Mouse (Mus musculus) macrophage (primary cell): ENCODE measurements around the gene Cped1. TPM values are rescaled to one million over a fixed set of nuclear protein-coding genes. Genes with fewer than 3 reads are reported as not detected.

Source experiments
- H3K27ac ChIP-seq: fragments of 350-480 bp; formaldehyde crosslinking; 2 replicates; pipeline ENCODE4 v1.9.0; 2021
- H3K36me3 ChIP-seq: fragments of 350-480 bp; formaldehyde crosslinking; 2 replicates; pipeline ENCODE4 v1.9.0; 2021; ENCODE audit errors: inconsistent target
- H3K4me3 ChIP-seq: fragments of 350-480 bp; formaldehyde crosslinking; 2 replicates; pipeline ENCODE4 v1.9.0; 2021; ENCODE audit errors: inconsistent target
- H3K79me2 ChIP-seq: fragments of 350-480 bp; formaldehyde crosslinking; 2 replicates; pipeline ENCODE4 v1.9.0; 2021; ENCODE audit errors: inconsistent target
- WGBS: methylation state at CpG from one replicate; pipeline ENCODE4 v1.1.7; 2026; ENCODE audit warnings: inconsistent platforms; ENCODE audit not compliant: missing documents; 5-methylcytosine and 5-hydroxymethylcytosine counted together
- polyA plus RNA-seq: library from polyadenylated mRNA; stranded (reverse); fragments of 250-400 nt; gene quantifications from 3 replicates; pipeline ENCODE4 v1.2.4, GENCODE M21; 2018; ENCODE audit warnings: inconsistent platforms

Gene Cped1
- polyA plus RNA-seq, 1 experiment from 2014 or later, result 1.5 TPM

DNA sequence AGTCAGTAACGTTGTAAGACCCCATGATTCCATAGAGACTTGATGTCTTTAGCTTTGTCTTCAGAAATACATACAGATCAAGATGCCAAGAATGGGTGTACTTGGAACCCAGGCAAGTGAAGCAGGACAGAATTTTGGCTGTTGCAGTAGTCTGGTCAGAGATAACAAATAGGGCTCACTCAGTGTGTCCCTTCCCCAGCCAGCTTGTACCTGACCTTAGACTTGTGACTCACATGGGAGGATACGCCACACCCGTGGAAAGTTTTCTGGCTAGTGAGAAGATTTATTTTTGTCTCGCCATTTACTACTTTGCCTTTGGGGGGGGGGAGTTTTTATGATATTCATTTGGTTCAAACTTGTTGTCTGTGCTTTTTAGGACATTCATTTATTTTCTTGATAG is 78.6 kb downstream of the Cped1 start:
- H3K27ac ChIP-seq, result no peak overlapping the region
- H3K79me2 ChIP-seq, result no peaks in the 10 kb centered on the region
- no peaks in the 10 kb centered on the region for H3K36me3 ChIP-seq
- H3K4me3 ChIP-seq, result no peak overlapping the region
- 96% methylated on average over 4 of the region's 4 CpGs for WGBS

DNA sequence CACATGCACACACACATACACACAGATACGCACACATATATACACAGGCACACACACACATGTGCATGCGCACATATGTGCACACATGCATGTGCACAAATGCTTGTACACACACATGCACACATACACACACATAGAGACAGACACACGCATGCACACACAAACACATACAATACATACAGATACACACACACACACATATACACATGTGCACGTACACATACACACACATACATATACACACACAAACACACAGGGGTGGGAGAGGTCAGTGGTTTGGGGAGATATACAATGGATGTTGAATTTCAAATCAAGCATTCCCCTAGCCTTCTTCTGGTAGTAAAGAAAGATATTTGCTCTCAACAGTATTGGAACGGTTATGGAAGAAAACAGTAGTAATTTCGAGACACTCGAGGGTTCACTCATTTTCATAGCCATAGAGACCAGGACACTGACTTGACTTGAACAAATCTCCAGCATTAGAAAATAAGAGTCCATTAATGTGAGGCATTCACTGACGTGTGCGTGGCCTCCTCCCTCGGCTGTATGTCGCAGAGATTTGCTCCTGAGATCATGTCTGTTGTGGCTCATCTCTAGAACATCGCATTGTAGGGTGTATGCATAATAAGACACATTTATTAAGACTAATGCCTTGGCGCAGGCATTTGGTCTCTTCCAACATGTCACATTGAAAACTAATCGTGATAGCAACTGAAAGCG is 85.0 kb downstream of the Cped1 start:
- 85% methylated on average over 15 of the region's 15 CpGs for WGBS
- Histone ChIP-seq H3K4me3 (no peak overlapping the region; the same call in 1 of the 2 replicates), H3K79me2 (no peaks in the 10 kb centered on the region)

DNA sequence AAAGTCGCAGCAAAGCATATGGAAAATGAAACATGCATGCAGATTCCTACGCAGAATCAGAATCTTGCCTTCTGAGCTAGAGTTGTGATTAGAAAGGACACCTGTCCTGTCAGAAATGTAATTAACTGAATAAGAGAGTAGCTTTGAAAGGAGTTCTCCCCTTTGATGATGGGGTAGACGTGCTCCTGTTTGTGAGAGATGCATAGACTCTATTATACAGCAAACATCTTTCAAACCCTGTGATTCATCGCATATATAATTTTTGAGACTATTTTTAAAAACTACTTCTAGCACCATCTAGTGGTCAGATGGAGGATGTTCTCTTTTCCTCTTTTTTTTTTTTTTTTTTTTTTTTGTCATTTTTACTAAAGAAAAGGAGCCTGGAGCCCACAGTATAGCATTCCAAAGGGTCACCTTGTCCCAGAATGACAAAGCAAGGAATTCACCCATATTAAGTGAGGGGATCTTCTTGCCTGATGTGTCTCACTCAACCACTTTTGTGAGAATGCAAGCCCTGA is 85.7 kb downstream of the Cped1 start:
- Histone ChIP-seq H3K79me2 (no peaks in the 10 kb centered on the region), H3K4me3 (no peak overlapping the region; the same call in 1 of the 2 replicates), H3K27ac (no peak overlapping the region), H3K36me3 (no peaks in the 10 kb centered on the region)
- WGBS, result 26% methylated on average over 4 of the region's 4 CpGs

More for the DNA sequence above, 85.0 kb downstream of the Cped1 start:
- H3K27ac ChIP-seq, result no peak overlapping the region
- no peaks in the 10 kb centered on the region for H3K36me3 ChIP-seq

DNA sequence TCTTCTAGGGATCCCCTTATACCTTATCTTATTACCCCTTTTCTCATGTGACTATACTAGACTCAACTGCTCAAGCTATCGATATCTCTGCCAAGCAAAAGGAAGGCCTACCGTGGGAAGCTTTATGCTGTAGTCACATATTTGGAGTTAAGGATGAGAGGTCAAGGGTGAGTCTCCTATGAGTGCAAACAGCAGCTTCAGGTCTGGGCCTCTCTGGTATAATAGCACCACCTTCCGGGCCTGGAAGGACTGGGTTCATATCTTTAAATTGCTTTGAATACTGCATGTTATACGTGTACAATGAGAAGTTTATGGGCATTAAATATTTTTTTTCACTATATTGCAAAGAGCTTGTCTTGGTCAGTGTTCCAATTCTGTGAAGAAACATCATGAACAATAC is 87.0 kb downstream of the Cped1 start:
- WGBS, result 86% methylated on average over 4 of the region's 4 CpGs

DNA sequence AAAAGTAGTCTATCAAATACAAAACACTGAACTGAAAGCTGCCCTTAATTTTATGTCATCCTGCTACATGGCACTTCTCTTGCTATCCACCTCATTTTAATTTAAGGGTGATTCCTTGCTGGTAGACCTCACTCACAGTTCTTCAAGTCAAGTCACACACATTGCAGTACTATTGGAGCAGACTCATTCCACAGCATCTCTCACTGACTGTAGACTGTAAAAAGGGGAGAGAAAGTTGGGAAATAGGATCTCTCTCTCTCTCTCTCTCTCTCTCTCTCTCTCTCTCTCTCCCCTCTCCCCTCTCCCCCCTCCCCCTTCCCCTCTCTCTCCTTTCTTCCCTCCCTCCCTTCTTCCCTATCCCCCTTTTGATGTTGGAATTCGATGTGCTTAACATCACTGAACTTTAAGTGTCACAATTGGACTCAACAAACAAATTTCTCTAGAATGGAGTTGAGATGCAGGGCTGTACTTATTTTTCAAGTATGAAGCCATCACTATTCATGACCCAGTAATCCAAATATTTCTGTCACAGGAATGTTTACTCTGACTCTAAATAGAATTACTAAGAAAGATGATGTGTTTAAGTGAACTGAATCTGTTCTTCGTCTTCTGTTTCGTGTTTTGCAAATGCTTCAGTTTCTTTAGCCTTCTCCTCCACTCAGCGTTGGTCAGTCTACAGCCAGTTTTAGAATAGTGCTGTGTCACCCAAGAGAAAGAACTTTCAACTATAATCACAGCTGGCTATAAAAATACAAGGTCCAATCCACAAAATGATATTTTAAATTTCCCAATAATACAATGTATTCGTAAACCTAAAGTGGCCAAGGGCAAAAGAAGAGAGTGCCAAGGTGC is 88.7 kb downstream of the Cped1 start:
- Histone ChIP-seq H3K36me3 (no peaks in the 10 kb centered on the region), H3K79me2 (no peaks in the 10 kb centered on the region), H3K27ac (no peak overlapping the region), H3K4me3 (no peak overlapping the region)
- 87% methylated on average over 5 of the region's 5 CpGs for WGBS

More for the DNA sequence above, 87.0 kb downstream of the Cped1 start:
- Histone ChIP-seq H3K27ac (no peak overlapping the region), H3K79me2 (no peaks in the 10 kb centered on the region), H3K4me3 (no peak overlapping the region), H3K36me3 (no peaks in the 10 kb centered on the region)

DNA sequence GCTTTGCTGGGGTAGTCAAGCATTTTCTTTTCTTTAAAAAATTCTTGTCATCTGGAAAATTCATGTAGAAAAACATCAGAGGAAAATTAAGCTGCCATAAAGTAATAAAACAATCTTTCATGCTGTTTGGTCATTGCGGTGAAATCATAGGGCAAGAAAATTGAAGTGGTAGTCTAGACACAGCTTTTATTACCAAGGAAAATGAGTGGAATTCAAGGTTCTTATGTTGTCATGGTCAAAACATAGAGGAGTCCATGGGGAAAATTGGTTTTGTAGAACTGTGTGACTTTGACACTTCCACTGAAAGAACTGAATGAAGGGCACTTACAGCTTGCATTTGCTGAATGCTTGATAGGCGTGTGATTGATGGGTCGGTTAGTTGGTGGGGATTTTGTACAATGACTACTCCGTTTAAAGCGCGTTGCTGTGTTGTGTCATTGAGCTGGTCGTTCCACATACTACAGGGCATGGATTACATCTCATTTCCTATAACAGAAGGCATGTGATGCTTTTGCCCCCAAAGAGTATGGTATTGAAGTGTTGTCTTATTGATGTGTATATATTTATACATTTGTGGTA is 93.1 kb downstream of the Cped1 start:
- H3K36me3 ChIP-seq, result no peaks in the 10 kb centered on the region
- no peak overlapping the region for H3K27ac ChIP-seq
- WGBS, result 91% methylated on average over 7 of the region's 7 CpGs
- no peak overlapping the region for H3K4me3 ChIP-seq
- no peaks in the 10 kb centered on the region for H3K79me2 ChIP-seq

DNA sequence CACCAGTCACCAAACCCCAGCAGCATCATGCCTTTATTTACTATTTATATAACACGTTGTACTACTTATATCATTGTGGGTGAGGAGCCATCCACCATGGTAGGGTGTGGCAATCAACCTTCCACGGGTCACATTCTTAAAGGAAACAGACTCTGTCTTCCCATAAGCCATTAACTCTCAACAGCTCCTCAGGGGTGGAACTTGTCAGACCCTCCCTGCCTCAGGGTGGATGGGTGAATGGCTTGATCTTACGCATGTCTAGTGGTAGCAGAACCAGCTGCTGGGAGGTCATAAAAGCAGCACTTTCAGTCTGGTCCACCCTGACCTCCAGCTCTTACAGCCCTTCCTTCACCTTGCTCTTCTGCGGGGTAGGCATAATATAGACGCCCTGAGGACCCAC is 100.3 kb downstream of the Cped1 start:
- 85% methylated on average over 5 of the region's 5 CpGs for WGBS
- Histone ChIP-seq H3K4me3 (no peak overlapping the region), H3K79me2 (no peaks in the 10 kb centered on the region), H3K36me3 (no peaks in the 10 kb centered on the region), H3K27ac (no peak overlapping the region)

DNA sequence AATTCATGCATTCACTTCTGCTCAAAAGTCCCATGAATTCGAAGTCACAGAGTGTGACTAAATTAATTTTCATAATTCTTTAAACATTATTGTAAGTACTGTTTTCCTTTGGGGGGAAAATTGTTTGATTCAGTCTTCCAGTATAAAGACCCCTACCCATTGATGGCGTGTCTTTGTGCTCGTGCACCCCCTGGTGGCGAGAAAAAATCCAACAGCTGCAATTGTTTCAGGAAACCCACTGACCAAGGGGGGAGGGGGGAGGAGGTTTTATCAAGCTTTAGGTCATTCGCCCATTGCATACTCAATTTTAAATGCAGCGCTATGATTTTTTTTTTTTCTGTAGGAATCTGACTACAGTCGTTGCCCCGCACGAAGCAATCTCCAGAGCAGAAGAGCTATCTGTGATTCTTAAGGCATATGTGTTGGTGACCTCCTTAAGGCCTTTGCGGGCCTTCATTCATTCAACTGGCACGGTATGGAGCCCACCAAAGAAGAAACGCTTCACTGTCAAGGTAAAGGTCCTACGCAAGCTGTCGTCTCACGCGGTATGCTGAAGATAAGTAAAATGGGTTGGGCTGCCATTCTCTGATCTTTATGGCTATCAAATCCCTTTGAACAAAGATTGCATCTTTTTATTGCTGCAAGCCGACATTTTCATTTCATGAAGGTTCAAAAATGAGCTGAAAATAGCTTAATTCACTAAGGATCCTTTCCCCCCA is 102.8 kb downstream of the Cped1 start:
- WGBS, result 64% methylated on average over 17 of the region's 17 CpGs
- Histone ChIP-seq H3K79me2 (no peaks in the 10 kb centered on the region), H3K36me3 (no peaks in the 10 kb centered on the region), H3K4me3 (no peak overlapping the region), H3K27ac (no peak overlapping the region)

DNA sequence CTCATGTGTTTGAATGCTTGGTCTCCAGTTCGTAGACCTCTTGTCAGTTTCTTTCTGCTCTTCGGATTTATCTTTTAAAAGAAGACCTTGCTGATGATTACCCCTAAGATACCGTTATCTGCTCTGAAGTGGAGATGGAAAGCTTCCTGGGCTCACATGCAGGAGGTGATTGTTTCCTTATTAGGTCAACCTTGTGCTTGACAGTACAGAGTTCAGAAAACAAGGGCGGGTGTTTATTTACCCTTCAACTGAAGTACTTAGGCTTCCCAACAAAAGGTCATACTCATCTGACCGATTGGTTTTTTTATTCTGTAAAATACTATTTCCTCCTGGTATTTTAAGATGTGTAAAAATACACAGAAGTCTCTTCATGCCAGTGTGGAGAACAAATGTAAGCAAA is 106.1 kb downstream of the Cped1 start:
- Histone ChIP-seq H3K27ac (no peak overlapping the region), H3K36me3 (no peaks in the 10 kb centered on the region), H3K4me3 (no peak overlapping the region), H3K79me2 (no peaks in the 10 kb centered on the region)
- 93% methylated on average over 5 of the region's 5 CpGs for WGBS

DNA sequence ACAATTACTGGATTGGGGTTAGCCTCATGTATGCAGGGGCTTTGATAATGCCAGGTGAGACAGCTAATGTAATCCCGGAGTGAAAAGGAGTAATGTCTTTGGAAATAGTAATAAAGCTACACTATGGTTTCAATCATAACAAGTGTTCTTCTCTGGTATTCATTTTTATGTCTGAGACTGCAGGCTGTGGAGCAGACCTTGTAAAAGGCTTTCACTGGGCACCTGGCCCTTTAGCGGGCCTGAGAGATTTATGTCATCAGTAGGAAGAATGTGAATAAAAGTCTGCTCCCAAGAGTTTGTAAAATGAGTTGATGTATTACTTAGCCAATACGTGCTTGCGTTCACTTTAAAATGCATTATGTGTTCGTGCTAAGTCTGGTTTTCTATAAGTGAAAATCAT is 108.1 kb downstream of the Cped1 start:
- no peak overlapping the region for H3K4me3 ChIP-seq
- 92% methylated on average over 5 of the region's 5 CpGs for WGBS
- no peak overlapping the region for H3K27ac ChIP-seq
- H3K36me3 ChIP-seq, result no peaks in the 10 kb centered on the region
- no peaks in the 10 kb centered on the region for H3K79me2 ChIP-seq

DNA sequence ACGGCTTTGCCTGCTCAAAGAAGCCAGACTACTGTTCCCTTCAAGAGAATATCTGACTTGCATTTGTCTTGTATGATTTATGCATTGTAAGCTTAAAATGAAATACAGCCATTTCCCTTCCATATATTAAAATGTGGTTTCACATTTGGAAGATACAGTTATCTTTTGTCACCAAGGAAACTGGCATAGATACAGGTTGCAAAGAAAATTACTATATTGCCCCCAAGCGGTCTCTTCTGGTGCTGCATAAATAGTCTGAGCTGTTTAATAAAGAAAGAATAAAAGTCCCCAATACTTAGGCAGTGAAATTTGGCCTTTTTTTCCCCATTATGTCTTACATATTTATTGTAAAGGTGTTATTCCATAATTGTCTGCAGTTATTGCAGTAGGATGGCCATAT is 112.0 kb downstream of the Cped1 start:
- Histone ChIP-seq H3K36me3 (no peaks in the 10 kb centered on the region), H3K4me3 (no peak overlapping the region), H3K79me2 (no peaks in the 10 kb centered on the region), H3K27ac (no peak overlapping the region)
- 33% methylated on average over 2 of the region's 2 CpGs for WGBS

DNA sequence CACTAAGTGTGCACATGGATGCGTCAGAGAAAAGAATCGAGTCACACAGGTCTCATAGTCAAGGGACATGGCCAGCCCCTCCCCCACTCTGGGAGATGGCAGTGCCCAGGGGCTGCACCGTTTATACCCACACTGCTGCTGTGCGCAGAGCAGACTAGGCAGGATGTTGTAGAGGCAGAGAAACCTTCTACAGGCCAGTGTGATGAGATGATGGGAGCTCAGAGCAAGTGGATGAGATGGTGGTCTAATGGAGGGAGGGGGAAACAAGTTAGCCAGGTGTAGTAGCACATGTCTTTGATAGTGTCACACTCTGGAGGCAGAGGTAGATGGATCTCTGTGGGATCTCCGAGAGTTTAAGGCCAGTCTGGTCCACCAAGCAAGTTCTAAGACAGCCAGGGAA is 114.1 kb downstream of the Cped1 start:
- no peaks in the 10 kb centered on the region for H3K36me3 ChIP-seq
- no peak overlapping the region for H3K4me3 ChIP-seq
- H3K79me2 ChIP-seq, result no peaks in the 10 kb centered on the region
- 77% methylated on average over 5 of the region's 5 CpGs for WGBS
- no peak overlapping the region for H3K27ac ChIP-seq

DNA sequence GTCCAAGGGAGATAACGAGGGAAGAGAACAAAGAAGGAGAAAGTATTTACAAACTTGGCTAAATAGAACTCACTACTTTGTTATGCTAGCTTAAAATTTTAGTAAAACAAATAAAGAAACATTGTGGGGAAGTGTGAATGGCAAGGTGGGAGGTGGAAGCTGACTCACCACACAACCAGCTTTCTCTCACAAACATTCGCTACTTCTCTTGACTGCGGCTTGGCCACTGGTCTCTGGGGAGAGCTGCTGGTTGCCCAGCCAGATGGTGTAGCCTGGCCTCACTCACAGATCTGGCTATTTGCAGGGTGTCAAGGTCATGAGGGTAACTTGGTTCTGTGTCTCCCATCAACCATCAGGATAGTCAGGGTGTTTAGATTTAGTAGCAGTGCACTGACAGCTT is 116.2 kb downstream of the Cped1 start:
- H3K4me3 ChIP-seq, result no peak overlapping the region
- WGBS, result 90% methylated on average over 3 of the region's 3 CpGs
- H3K79me2 ChIP-seq, result no peaks in the 10 kb centered on the region
- no peak overlapping the region for H3K27ac ChIP-seq
- H3K36me3 ChIP-seq, result no peaks in the 10 kb centered on the region

DNA sequence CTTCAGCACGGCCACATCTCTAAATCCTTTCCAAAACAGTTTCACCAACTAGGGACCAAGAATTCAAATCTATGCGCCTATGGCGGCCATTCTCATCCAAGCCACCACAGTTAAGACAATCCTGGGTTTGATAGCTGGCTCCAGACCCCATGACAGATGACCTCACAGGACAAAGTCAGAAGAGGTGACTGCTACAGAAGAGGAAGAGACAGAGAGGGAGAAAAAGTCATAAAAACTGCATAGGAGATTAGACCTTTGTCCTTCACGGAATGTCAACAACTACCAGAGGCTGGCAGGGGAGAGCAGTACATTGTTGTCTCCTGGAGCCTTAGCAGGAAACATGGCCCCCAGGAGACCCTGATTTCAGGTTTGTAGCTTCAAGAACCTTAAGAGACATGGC is 117.0 kb downstream of the Cped1 start:
- 89% methylated on average over 4 of the region's 4 CpGs for WGBS
- H3K36me3 ChIP-seq, result no peaks in the 10 kb centered on the region

More for the DNA sequence above, 117.0 kb downstream of the Cped1 start:
- Histone ChIP-seq H3K27ac (no peak overlapping the region), H3K4me3 (no peak overlapping the region), H3K79me2 (no peaks in the 10 kb centered on the region)
